Mouse (Mus musculus) macrophage (primary cell): ENCODE data around the gene Iqcf3. TPM values are rescaled to one million over a fixed set of nuclear protein-coding genes. Genes with fewer than 3 reads are reported as not detected.
A peak's percentile ranks its signal among the peaks of the same experiment; 100 is the strongest.

Experiments
- H3K27ac ChIP-seq: fragments of 350-480 bp; formaldehyde crosslinking; 2 replicates; pipeline ENCODE4 v1.9.0; 2021
- H3K36me3 ChIP-seq: fragments of 350-480 bp; formaldehyde crosslinking; 2 replicates; pipeline ENCODE4 v1.9.0; 2021; ENCODE audit errors: inconsistent target
- H3K4me3 ChIP-seq: fragments of 350-480 bp; formaldehyde crosslinking; 2 replicates; pipeline ENCODE4 v1.9.0; 2021; ENCODE audit errors: inconsistent target
- H3K79me2 ChIP-seq: fragments of 350-480 bp; formaldehyde crosslinking; 2 replicates; pipeline ENCODE4 v1.9.0; 2021; ENCODE audit errors: inconsistent target
- WGBS: methylation state at CpG from one replicate; pipeline ENCODE4 v1.1.7; 2026; ENCODE audit warnings: inconsistent platforms; ENCODE audit not compliant: missing documents; 5-methylcytosine and 5-hydroxymethylcytosine counted together
- polyA plus RNA-seq: library from polyadenylated mRNA; stranded (reverse); fragments of 250-400 nt; gene quantifications from 3 replicates; pipeline ENCODE4 v1.2.4, GENCODE M21; 2018; ENCODE audit warnings: inconsistent platforms

The Iqcf3 gene
- polyA plus RNA-seq, 1 experiment from 2014 or later: not detected

DNA sequence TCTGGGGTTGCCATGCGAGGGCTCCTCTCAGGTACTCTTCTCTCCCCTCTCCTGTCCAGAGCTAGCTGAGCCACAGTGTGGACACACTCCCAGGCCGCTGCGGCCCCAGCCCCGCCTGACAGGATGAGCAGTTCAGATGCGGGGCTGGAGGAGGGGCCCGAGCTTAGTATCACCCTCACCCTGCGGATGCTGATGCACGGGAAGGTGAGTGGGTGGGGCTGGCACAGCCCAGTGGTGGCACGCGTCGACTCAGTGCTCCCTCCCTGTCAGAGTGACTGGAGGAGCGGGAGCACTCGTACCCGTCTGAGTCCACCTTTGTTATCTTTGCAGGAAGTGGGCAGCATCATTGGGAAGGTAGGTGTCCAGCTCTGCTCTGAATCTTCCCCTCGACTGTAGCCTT, 101.5 kb downstream of the Iqcf3 start:
- Histone ChIP-seq H3K27ac (no peak overlapping the region), H3K36me3 (no peaks in the 10 kb centered on the region), H3K4me3 (no peak overlapping the region), H3K79me2 (no peaks in the 10 kb centered on the region)
- 92% methylated on average over 13 of the region's 15 CpGs for WGBS

DNA sequence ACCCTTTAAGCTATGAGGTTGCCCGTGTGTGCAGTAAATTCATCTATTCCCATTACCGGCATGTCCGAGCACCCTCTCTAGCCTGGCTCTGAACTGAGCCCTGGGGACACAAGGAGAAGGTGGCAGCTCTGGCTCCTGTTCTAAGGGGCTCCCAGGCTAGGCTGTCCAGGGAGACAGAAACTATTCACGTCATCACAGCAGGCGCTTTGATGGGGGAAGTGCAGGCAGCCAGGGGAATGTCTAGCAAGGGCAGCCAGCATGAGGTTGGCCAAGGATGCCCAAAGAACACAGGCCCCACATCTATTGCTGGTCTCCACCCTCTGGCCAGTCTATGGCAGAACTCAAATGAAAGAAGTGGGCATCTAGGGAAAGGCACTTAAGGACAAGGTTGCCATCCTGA, 103.5 kb downstream of the Iqcf3 start:
- Histone ChIP-seq H3K36me3 (no peaks in the 10 kb centered on the region), H3K4me3 (no peak overlapping the region), H3K79me2 (no peaks in the 10 kb centered on the region), H3K27ac (no peak overlapping the region)
- 95% methylated on average over 5 of the region's 5 CpGs for WGBS

DNA sequence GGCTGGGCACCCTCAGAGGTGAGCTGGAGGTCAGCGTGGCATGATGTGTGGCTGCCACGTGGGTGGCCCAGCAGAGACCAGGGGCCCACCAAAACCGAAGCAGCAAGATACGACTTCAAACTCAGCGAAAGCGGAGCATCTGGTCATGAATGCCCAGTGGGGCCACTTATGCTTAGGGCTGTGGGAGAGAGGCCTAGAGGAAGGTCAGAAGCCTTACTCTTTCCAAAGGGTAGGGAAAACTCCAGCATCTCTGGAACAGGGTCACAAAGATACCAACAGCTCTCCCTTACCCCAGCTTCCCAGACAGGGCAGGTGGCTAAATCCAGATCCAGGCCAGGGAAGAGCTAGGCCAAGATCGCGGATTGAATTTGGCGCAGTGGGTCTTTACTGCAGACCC, 104.3 kb downstream of the Iqcf3 start:
- H3K79me2 ChIP-seq: no peaks in the 10 kb centered on the region
- WGBS: 92% methylated on average over 9 of the region's 9 CpGs
- no peak overlapping the region for H3K27ac ChIP-seq
- no peak overlapping the region for H3K4me3 ChIP-seq
- no peaks in the 10 kb centered on the region for H3K36me3 ChIP-seq

DNA sequence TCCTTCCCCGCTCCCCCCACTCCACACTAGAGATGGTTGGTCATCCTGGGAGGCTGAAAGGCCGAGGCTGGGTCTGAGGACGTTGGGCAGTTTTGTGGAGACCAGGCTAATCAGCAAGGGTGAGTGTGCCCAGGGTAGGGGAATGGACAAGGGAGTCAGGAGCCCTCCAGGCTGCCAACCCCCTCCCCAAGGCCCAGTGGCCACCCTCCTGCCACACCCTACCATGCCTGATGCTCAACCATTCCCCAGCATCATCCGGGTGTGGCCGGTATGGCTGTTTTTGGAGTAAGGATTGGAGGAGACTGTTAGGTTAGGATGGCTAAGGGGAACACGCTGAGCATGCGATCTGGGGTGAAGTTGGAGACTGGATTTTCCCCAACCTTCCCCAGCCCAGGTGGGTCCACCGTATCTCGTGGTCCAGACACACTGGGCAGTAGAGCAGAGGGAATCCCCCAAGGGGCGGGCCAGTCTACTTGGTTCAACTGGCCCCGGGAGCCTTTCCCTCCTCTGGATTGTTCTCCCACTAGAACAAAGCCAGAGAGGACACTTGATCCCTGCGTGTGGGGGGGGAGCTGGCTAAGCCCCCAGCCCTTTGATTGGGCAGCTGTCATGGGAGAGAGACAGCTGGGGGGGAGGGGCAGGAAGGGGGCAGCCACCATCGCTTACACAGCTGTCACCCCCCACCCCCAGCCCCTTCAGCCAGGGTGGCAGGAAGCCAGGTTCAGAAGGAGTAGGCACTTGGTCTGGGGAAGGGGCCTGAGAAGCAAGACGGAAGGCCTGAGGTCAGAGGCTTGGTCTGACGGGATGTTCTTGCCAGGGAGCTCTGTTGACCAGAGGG, 104.9 kb downstream of the Iqcf3 start:
- no peaks in the 10 kb centered on the region for H3K79me2 ChIP-seq
- no peak overlapping the region for H3K27ac ChIP-seq
- 92% methylated on average over 15 of the region's 15 CpGs for WGBS
- no peaks in the 10 kb centered on the region for H3K36me3 ChIP-seq
- no peak overlapping the region for H3K4me3 ChIP-seq

DNA sequence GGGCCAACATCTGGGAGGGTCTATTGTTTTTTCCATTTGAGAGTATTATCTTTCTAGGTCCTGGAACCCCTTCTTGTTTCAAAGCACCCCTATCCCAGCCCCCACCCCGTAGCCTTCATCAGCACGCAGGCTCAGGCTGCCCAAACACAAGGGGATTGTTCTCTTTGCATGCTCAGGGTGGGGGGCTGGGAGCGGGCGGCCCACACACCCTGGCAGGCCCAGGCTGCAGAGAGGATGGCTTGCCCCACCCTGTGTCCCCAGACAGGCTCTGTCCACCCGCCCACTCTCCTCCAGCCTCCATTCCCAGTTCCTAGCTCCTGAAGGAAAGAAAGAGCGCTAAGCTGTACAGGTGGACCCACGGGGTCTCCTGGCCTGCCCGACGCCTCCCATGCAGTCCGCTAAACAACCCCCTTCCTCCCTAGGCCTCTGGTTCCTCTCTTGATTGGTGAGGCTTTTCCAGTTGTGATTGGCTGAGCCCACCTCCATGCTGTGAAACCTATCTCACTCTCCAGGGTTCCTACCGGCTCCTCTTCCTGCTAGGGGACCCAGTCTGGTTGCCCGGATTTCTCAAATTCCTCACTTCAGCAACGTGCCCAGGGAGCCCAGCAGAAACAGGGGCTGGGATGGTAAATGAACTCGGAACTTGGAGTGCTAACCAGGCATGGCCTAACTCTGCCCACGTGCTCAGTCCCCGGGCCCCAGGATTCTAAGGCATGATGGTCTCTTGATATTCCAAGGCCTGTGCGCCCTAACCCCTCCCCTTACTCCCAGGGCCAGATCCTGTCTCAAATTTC, 106.3 kb downstream of the Iqcf3 start:
- Histone ChIP-seq H3K79me2 (no peaks in the 10 kb centered on the region), H3K4me3 (no peak overlapping the region), H3K27ac (no peak overlapping the region), H3K36me3 (no peaks in the 10 kb centered on the region)
- WGBS: 81% methylated on average over 17 of the region's 17 CpGs

DNA sequence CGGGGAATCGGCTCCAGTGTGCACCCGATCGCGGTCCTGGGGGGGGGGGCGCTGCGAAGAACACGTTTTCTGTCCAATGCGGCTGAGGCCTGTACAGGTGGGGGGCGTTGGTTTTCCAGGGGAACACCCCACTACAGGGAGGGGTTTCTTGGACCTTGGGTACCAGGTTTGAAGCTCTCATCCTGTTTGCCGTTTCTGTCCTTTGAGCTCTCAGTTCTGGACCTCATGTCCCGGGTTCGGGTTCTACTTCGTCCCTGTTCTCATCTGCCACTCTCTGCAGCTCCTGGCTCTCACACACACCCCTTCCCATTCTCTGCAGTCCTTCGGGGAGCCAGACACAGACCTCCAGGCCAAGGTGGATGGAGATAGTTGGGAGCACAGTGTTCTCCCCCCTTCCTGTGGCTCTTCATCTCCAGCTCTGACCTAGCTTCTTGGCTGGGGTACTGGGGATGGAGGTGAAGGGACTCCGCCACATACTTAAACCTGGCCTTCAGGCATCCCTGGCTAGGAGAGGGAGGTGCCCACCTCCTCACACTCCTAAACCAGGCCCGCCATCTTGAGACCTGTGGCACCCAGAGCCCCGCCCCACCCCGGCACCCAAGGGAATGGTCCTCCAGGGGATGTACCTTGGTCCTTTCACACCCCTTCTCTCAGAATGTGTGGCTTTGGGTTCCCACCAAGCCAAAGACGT, 107.2 kb downstream of the Iqcf3 start:
- H3K4me3 ChIP-seq: peak overlapping the region; percentile 15; the same call in 1 of the 2 replicates
- H3K27ac ChIP-seq: no peak overlapping the region
- 32% methylated on average over 19 of the region's 20 CpGs for WGBS
- H3K36me3 ChIP-seq: no peaks in the 10 kb centered on the region
- no peaks in the 10 kb centered on the region for H3K79me2 ChIP-seq

DNA sequence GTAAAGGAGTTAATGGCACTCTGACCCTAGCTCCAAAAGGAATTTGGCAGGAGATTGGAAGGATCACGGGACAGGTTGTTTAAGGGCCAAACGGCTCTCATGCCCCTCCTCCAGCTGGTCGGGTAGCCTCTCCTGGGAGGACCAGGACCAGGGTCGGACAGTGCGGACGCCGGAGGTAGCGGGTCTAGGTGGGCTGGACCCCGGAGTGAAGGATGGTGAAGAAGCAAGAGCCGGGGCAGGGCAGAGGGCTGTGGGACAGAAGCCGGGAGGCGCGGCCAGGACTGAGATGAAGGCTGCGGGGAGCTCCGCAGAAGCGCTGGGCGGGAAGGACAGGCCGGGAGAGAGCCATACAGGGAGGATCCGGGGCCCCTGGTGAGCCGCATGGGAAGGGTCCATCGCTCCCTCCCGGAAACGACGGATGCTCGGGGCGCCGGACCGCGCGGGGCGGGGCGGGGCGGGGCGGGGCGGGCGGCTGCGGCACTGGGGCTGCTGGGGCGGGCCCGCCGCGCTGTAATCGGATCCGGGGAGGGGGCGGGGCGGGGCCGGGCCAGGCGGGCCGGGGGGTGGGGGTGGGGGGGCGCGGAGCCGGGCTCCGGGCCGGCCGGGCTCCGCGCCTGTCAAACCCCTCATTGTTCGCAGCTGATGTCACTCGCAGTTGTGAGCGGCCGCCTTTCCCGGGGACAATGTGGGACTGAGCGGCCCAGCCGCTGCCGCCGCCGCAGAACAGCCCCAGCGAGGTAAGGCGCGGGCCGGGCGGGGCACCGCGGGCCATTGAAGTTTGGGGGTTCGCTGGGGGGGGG, 108.0 kb downstream of the Iqcf3 start, which contains the start of gene Pcbp4:
Gene Pcbp4, plus strand, starts transcription at position 21 of the 800 bp plus-strand sequence.
- Histone ChIP-seq H3K36me3 (no peaks in the 10 kb centered on the region), H3K79me2 (no peaks in the 10 kb centered on the region), H3K4me3 (peak within 1 kb of the TSS; percentile 17; the same call in 1 of the 2 replicates), H3K27ac (no peak within 1 kb of the TSS)
- 2% methylated on average over 54 of the region's 74 CpGs for WGBS

Other genes starting within 250 kb of the Iqcf3 start
- 58.0 to 112 TPM (median 63.3 TPM) in 3 replicates for gene Dusp7, start 193.0 kb downstream of the Iqcf3 start, polyA plus RNA-seq
- gene Rpl29, start 132.2 kb downstream of the Iqcf3 start, polyA plus RNA-seq: 891 to 979 TPM (median 909 TPM) in 3 replicates
- 2.5 to 5.7 TPM (median 2.6 TPM) in 3 replicates for gene Acy1, start 123.3 kb downstream of the Iqcf3 start, polyA plus RNA-seq
- gene Abhd14b, start 114.2 kb downstream of the Iqcf3 start, polyA plus RNA-seq: 10.0 to 22.7 TPM (median 15.4 TPM) in 3 replicates
- gene Abhd14a, start 114.0 kb downstream of the Iqcf3 start, polyA plus RNA-seq: 3.5 to 10.0 TPM (median 5.9 TPM) in 3 replicates
- 2.8 to 4.6 TPM (median 4.5 TPM) in 3 replicates for gene Pcbp4, start 108.3 kb downstream of the Iqcf3 start, polyA plus RNA-seq
- gene Gpr62, start 95.7 kb downstream of the Iqcf3 start, polyA plus RNA-seq: not detected in 3 replicates
- 10.1 to 24.9 TPM (median 11.4 TPM) in 3 replicates for gene Rrp9, start 85.7 kb downstream of the Iqcf3 start, polyA plus RNA-seq
- 28.0 to 31.0 TPM (median 28.4 TPM) in 3 replicates for gene Parp3, start 84.7 kb downstream of the Iqcf3 start, polyA plus RNA-seq
- gene Iqcf1, start 61.7 kb downstream of the Iqcf3 start, polyA plus RNA-seq: not detected in 3 replicates
- not detected in 3 replicates for gene Iqcf5, start 47.1 kb downstream of the Iqcf3 start, polyA plus RNA-seq
- gene Iqcf4, start 9.4 kb upstream of the Iqcf3 start, polyA plus RNA-seq: not detected in 3 replicates
- gene Iqcf6, start 65.0 kb upstream of the Iqcf3 start, polyA plus RNA-seq: not detected in 3 replicates
- not detected in 3 replicates for gene Grm2, start 94.5 kb upstream of the Iqcf3 start, polyA plus RNA-seq
- gene Tex264, start 124.3 kb upstream of the Iqcf3 start, polyA plus RNA-seq: 89.8 to 109 TPM (median 91.7 TPM) in 3 replicates
- 6.4 to 8.3 TPM (median 7.9 TPM) in 3 replicates for gene Rad54l2, start 227.6 kb upstream of the Iqcf3 start, polyA plus RNA-seq